Mouse (Mus musculus) megakaryocyte, adult 5-6 weeks (primary cell): ENCODE measurements around the gene Ssx2ip. TPM values are rescaled to one million over a fixed set of nuclear protein-coding genes. Genes with fewer than 3 reads are reported as not detected.

Source experiments
- ATAC-seq: 2 replicates; pipeline ENCODE4 v1.8.0; 2016; ENCODE audit warnings: mild to moderate bottlenecking, inconsistent platforms; ENCODE audit not compliant: poor library complexity, severe bottlenecking
- total RNA-seq, 2 experiments: library from RNA; stranded (forward) in 1 of 2; stranded (reverse) in 1 of 2; fragments of 153-499, 151-499 nt in 1 of 2; fragments of 221-1000, 200-1000 nt in 1 of 2; gene quantifications; 2 replicates each; pipeline versions ENCODE4 v1.2.3 to v1.2.4; 2015 to 2017

Ssx2ip gene
- total RNA-seq, 2 experiments from 2014 or later = 9.1 to 15.1 TPM

GRCm38 (mm10) chr3:146486464-146486863 is 82.0 kb downstream of the Ssx2ip start:
- ATAC-seq = peak; percentile 66

Other genes with a start within 250 kb of the Ssx2ip start
- gene Lpar3, start 183.7 kb upstream of the Ssx2ip start, total RNA-seq (2015) = 0.14 TPM in 1 of 2 replicates, not detected in the other
- not detected in 2 replicates for gene Lpar3, start 183.7 kb upstream of the Ssx2ip start, total RNA-seq (2017)
- 27.2 and 37.1 TPM in 2 replicates for gene Ctbs, start 45.2 kb downstream of the Ssx2ip start, total RNA-seq (2015)
- 25.0 and 26.0 TPM in 2 replicates for gene Ctbs, start 45.2 kb downstream of the Ssx2ip start, total RNA-seq (2017)
- gene Spata1, start 95.1 kb downstream of the Ssx2ip start, total RNA-seq (2015) = 6.8 and 12.8 TPM in 2 replicates
- 6.3 and 16.1 TPM in 2 replicates for gene Spata1, start 95.1 kb downstream of the Ssx2ip start, total RNA-seq (2017)
- gene Gng5, start 95.2 kb downstream of the Ssx2ip start, total RNA-seq (2015) = 436 and 445 TPM in 2 replicates
- 196 and 210 TPM in 2 replicates for gene Gng5, start 95.2 kb downstream of the Ssx2ip start, total RNA-seq (2017)
- 61.3 and 64.3 TPM in 2 replicates for gene Rpf1, start 116.8 kb downstream of the Ssx2ip start, total RNA-seq (2015)
- 70.0 and 70.2 TPM in 2 replicates for gene Rpf1, start 116.8 kb downstream of the Ssx2ip start, total RNA-seq (2017)
- gene Uox, start 165.8 kb downstream of the Ssx2ip start, total RNA-seq (2015) = not detected in 2 replicates
- gene Uox, start 165.8 kb downstream of the Ssx2ip start, total RNA-seq (2017) = not detected in 2 replicates
- 0.16 and 0.39 TPM in 2 replicates for gene Dnase2b, start 211.0 kb downstream of the Ssx2ip start, total RNA-seq (2015)
- 0.22 and 0.65 TPM in 2 replicates for gene Dnase2b, start 211.0 kb downstream of the Ssx2ip start, total RNA-seq (2017)
- 0.34 TPM in 1 of 2 replicates, not detected in the other for gene 4930503B20Rik, start 246.7 kb downstream of the Ssx2ip start, total RNA-seq (2015)
- gene 4930503B20Rik, start 246.7 kb downstream of the Ssx2ip start, total RNA-seq (2017) = 0.51 TPM in 1 of 2 replicates, not detected in the other